Mouse (Mus musculus): ENCODE measurements around the gene Lgals1. TPM values are rescaled to one million over a fixed set of nuclear protein-coding genes. Genes with fewer than 3 reads are reported as not detected.
"Not testable (repeated sequence)": the region's sequence is repeated elsewhere in the genome, so short reads cannot be mapped to it uniquely, and the experiment has no call there.

Gene Lgals1
- polyA plus RNA-seq (2015; fragmentation: Nextera tagmentation; extraction: Ambion mirVana) = 105 and 169 TPM in 2 replicates

DNA sequence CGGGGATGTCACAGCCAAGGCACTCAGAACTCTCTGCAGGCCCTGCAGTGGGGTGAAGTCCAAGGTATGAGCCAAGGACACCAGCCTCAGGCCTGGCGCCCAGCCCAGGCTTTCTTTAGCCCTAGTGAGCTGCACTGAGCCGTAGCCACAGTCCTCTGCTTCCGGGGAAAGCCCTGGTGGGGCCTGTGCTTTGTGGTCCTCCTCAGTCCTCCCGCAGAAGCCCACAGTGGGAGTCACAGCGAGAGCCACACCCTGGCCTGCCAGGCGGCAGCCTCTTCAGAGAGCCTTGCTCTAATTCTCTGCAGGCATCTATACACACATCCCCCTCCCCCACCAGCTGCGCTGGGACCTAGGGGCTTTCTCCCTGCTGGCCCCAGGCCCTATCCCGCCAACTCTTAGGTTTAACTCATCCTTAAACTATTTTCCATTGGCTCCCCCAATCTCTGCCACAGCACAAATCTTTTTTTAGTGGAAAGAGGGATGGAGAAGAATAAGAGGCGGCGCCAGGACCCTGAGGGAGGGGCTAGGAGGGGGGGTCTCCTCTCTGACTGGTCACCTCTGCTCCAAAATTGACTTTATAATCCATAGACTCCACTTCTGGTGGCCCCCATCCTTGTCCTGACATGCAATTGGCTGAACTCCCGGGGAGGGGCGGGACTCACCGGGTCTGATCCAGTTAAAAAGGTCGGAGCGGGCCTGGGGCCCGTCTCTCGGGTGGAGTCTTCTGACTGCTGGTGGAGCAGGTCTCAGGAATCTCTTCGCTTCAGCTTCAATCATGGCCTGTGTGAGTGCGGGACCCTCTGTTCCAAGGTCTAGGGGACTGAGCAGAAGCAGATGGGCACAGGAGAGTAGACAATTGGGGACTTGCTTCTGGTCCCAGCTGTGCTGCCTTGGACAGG is at the start of gene Lgals1:
Gene Lgals1 (plus strand): TSS at position 705 of the 899 bp plus-strand sequence.
- Histone ChIP-seq H3K36me3 (ENCODE audit: control insufficient read depth, insufficient read depth, low read length) (no peaks in the 10 kb centered on the region), H3K9me3 (ENCODE audit: control insufficient read depth, low read length) (no peaks in the 10 kb centered on the region), H3K4me1 (ENCODE audit: control insufficient read depth, insufficient read depth, low read depth, low read length) (peaks cover 19% of the 10 kb centered on the region), H3K27ac (ENCODE audit: low read depth, low read length) (peak within 1 kb of the TSS; percentile 70), H3K4me3 (ENCODE audit: low read length) (peak within 1 kb of the TSS; percentile 38), H3K27me3 (replicated peaks; ENCODE audit: control insufficient read depth, insufficient read depth, low read length) (peaks cover 6% of the 10 kb centered on the region), H3K9ac (ENCODE audit: low read depth, low read length) (peak within 1 kb of the TSS; percentile 49), H3K4me2 (ENCODE audit: low read length) (peak within 1 kb of the TSS; percentile 69)
- 4% methylated on average over 20 of the region's 20 CpGs for WGBS
- peak; percentile 63 for ATAC-seq

DNA sequence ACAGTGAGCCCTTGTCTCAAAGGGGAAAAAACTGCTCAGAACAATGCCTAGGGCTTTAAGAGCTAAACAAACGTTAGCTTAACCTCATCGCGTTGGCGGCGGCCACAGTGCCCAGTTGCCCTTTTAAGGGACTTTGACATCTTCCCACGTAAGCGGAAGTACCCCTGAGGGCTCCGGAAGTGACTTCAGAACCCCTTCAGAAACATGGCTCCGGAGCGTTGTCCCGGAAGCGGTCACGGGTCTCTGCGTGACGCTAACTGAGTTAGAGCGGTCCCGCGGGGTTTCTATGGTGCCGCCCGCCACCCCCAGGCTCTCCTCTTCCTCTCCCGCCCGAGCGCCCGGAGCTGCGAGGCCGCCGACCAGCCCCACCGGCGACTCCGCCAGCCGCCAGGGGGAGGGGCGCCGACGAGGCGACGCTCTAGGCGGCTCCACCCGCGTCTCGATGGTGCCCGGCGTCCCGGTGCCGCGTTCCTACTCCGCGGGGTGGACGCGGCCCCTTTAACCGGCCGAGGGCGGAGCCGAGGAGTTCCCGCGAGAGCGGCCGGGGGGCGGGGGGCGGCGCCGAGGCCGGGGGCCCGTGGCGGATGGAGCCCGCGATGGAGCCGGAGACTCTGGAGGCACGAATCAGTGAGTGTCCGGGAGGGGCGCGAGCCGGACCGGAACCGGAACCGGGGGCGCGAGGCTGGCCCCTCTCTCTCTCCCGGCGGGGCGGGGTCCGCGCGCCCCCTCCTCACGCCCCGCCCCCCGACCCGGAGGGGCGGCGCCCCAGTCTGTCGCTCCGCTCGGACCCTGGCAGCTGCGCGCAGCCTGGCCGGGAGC is 49.3 kb upstream of the Lgals1 start, which contains the start of gene Gga1:
Gene Gga1 (plus strand): TSS at position 200 of the 819 bp plus-strand sequence.
- Histone ChIP-seq H3K9ac (ENCODE audit: low read depth, low read length) (peak within 1 kb of the TSS; percentile 75), H3K27me3 (replicated peaks; ENCODE audit: control insufficient read depth, insufficient read depth, low read length) (no peaks in the 10 kb centered on the region), H3K27ac (ENCODE audit: low read depth, low read length) (peak within 1 kb of the TSS; percentile 96), H3K4me3 (ENCODE audit: low read length) (peak within 1 kb of the TSS; percentile 62), H3K9me3 (ENCODE audit: control insufficient read depth, low read length) (no peaks in the 10 kb centered on the region), H3K36me3 (ENCODE audit: control insufficient read depth, insufficient read depth, low read length) (peaks cover 7% of the 10 kb centered on the region; the same call in 1 of the 2 replicates), H3K4me2 (ENCODE audit: low read length) (peak within 1 kb of the TSS; percentile 97), H3K4me1 (ENCODE audit: control insufficient read depth, insufficient read depth, low read depth, low read length) (peaks cover 21% of the 10 kb centered on the region)
- ATAC-seq = peak; percentile 92
- WGBS = under 1% methylated on average over 48 of the region's 95 CpGs

DNA sequence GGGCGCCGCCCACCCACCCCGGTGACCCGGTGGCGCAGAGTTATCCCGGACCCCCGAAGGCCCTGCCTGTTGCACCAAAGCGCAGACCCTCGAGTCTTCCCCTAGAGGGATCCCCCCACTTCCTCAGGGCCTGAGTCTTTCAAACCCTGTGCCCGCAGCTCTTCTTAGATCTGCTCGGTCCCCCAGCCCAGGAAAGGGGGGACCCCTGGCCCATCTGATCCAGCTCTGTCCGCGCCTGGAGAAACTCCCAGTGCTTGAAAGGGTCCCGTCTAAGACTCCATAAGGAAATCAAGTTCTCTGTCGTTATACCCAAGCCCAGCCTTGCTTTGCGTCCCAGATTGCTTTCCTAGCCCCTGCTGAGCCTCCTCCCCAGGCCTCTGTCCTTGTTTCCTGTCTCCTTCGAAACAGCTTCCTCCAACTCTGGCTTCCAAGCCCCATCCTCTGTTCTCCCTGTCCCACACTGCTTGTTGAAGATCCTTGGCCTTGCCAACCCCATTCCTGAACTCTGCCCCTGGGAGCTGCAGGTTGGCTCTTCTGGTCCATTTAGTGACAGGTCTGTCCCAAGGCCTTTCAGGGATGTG is 48.6 kb upstream of the Lgals1 start:
- peaks cover 8% of the 10 kb centered on the region for H3K36me3 ChIP-seq (ENCODE audit: control insufficient read depth, insufficient read depth, low read length)
- peaks cover 21% of the 10 kb centered on the region for H3K4me1 ChIP-seq (ENCODE audit: control insufficient read depth, insufficient read depth, low read depth, low read length)
- ATAC-seq = no peak; the same call in 1 of the 2 replicates
- no peaks in the 10 kb centered on the region for H3K9me3 ChIP-seq (ENCODE audit: control insufficient read depth, low read length)
- H3K9ac ChIP-seq (ENCODE audit: low read depth, low read length) = peak overlapping the region; percentile 75
- no peaks in the 10 kb centered on the region for H3K27me3 ChIP-seq (replicated peaks; ENCODE audit: control insufficient read depth, insufficient read depth, low read length)
- under 1% methylated on average over 16 of the region's 17 CpGs for WGBS
- H3K27ac ChIP-seq (ENCODE audit: low read depth, low read length) = peak overlapping the region; percentile 96
- peak overlapping the region; percentile 97 for H3K4me2 ChIP-seq (ENCODE audit: low read length)
- peak overlapping the region; percentile 62 for H3K4me3 ChIP-seq (ENCODE audit: low read length)

DNA sequence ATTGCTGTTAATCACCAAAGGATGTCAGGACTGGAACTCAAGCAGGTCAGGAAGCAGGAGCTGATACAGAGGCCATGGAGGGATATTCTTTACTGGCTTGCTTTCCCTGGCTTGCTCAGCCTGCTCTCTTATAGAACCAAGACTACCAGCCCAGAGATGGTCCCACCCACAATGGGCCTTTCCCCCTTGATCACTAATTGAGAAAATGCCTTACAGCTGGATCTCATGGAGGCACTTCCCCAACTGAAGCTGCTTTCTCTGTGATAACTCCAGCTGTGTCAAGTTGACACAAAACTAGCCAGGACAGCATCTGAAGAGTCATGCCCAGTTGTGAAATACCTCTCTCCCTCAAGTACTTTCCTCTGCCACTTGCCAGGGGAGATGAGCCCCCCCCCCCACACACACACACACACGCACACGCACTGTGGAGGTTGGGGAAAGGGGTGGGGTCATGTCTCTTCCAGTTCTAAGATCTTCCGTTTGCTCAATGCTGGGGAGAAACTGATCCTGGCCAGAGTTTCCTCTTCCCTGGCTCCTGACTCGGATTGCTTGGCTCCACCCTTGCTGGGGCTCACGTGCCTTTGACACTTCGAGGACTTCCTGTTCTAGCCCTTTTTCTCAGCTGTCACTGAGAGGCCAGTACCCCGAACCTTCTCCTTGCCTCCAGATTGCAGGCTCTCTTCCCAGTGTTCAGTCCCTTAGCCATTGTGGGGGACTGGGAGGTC is 47.6 kb upstream of the Lgals1 start:
- not testable (repeated sequence) for H3K27ac ChIP-seq (ENCODE audit: low read depth, low read length); H3K9ac ChIP-seq (ENCODE audit: low read depth, low read length); H3K27me3 ChIP-seq (replicated peaks; ENCODE audit: control insufficient read depth, insufficient read depth, low read length); H3K4me2 ChIP-seq (ENCODE audit: low read length); H3K4me3 ChIP-seq (ENCODE audit: low read length); H3K9me3 ChIP-seq (ENCODE audit: control insufficient read depth, low read length); ATAC-seq
- Histone ChIP-seq H3K4me1 (ENCODE audit: control insufficient read depth, insufficient read depth, low read depth, low read length) (peaks cover 21% of the 10 kb centered on the region), H3K36me3 (ENCODE audit: control insufficient read depth, insufficient read depth, low read length) (peaks cover 18% of the 10 kb centered on the region)
- 77% methylated on average over 7 of the region's 7 CpGs for WGBS

DNA sequence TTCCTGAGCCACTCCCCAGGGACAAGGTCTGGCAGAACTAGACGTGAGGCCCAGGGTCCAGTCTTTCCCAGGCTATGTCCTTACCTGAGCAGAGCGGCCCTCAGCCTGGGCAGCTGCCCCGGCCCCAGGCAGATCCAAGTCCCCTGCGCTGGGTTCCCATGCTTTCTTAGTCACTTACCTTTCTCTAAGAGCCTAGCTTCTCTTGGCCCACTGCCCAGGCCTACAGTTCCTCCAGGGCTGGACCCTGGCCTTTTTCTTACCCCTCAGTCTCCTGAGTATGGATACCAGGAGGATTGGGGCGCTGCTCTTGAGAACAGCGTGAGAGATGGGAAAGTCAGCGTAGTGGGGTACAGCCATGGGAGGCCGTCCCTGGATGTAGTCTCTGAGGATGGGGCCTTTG is 46.1 kb upstream of the Lgals1 start:
- H3K4me1 ChIP-seq (ENCODE audit: control insufficient read depth, insufficient read depth, low read depth, low read length) = peaks cover 19% of the 10 kb centered on the region
- H3K9ac ChIP-seq (ENCODE audit: low read depth, low read length) = peak overlapping the region; percentile 22; the same call in 1 of the 2 replicates
- H3K4me3 ChIP-seq (ENCODE audit: low read length) = no peak overlapping the region
- H3K27ac ChIP-seq (ENCODE audit: low read depth, low read length) = no peak overlapping the region
- no peaks in the 10 kb centered on the region for H3K9me3 ChIP-seq (ENCODE audit: control insufficient read depth, low read length)
- WGBS = 93% methylated on average over 8 of the region's 8 CpGs
- no peak for ATAC-seq
- no peak overlapping the region for H3K4me2 ChIP-seq (ENCODE audit: low read length)
- peaks cover 28% of the 10 kb centered on the region for H3K36me3 ChIP-seq (ENCODE audit: control insufficient read depth, insufficient read depth, low read length)
- no peaks in the 10 kb centered on the region for H3K27me3 ChIP-seq (replicated peaks; ENCODE audit: control insufficient read depth, insufficient read depth, low read length)

DNA sequence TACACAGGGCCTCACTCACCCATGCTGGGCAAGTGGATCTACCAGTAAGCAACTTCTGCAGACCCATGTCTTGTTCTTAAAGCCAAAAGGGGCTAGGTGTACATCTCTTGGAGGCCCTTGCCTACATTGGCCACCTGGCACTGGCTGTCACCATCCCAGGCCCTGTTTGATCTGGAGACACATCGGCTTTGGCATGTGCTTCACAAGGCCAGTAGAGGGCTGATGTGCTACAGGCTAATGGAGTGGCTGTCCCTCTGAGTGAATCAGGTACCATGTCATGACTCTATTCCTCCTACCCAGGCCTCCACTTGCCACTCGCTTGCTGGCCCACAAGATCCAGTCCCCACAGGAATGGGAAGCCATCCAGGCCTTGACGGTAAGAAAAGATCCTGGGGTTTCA is 44.7 kb upstream of the Lgals1 start:
- no peaks in the 10 kb centered on the region for H3K9me3 ChIP-seq (ENCODE audit: control insufficient read depth, low read length)
- 85% methylated on average over 3 of the region's 3 CpGs for WGBS
- no peak overlapping the region for H3K9ac ChIP-seq (ENCODE audit: low read depth, low read length)
- no peak for ATAC-seq
- no peaks in the 10 kb centered on the region for H3K27me3 ChIP-seq (replicated peaks; ENCODE audit: control insufficient read depth, insufficient read depth, low read length)
- H3K4me2 ChIP-seq (ENCODE audit: low read length) = no peak overlapping the region
- no peak overlapping the region for H3K4me3 ChIP-seq (ENCODE audit: low read length)
- H3K36me3 ChIP-seq (ENCODE audit: control insufficient read depth, insufficient read depth, low read length) = peaks cover 33% of the 10 kb centered on the region
- H3K27ac ChIP-seq (ENCODE audit: low read depth, low read length) = no peak overlapping the region
- H3K4me1 ChIP-seq (ENCODE audit: control insufficient read depth, insufficient read depth, low read depth, low read length) = peaks cover 14% of the 10 kb centered on the region

DNA sequence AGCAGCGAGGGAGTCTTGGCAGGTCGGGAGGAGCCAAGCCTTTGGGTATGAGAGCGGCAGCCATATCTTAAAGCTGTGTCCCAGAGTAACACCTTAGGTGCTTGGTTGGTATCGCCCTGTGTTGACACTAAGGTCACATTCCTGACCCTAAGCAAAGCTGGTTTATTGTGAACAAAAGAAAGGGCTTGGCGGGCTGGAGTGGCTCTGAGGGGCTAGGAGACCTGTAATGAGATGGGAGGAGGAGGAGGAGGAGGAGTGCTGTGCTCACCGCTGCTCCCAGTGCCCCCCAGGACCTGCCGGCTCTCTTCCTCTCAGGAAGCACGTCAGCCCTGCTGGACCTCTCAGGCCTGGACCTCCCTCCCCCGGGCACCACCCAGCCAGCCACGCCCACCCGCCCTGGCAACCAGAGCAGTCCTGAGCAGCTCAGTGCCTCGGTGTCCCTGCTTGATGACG is 37.1 kb upstream of the Lgals1 start:
- WGBS = 35% methylated on average over 13 of the region's 13 CpGs
- Histone ChIP-seq H3K4me2 (ENCODE audit: low read length) (no peak overlapping the region), H3K9me3 (ENCODE audit: control insufficient read depth, low read length) (no peaks in the 10 kb centered on the region), H3K27ac (ENCODE audit: low read depth, low read length) (no peak overlapping the region), H3K4me1 (ENCODE audit: control insufficient read depth, insufficient read depth, low read depth, low read length) (no peaks in the 10 kb centered on the region), H3K36me3 (ENCODE audit: control insufficient read depth, insufficient read depth, low read length) (peaks cover 35% of the 10 kb centered on the region), H3K9ac (ENCODE audit: low read depth, low read length) (no peak overlapping the region), H3K4me3 (ENCODE audit: low read length) (no peak overlapping the region), H3K27me3 (replicated peaks; ENCODE audit: control insufficient read depth, insufficient read depth, low read length) (no peaks in the 10 kb centered on the region)
- ATAC-seq = no peak

DNA sequence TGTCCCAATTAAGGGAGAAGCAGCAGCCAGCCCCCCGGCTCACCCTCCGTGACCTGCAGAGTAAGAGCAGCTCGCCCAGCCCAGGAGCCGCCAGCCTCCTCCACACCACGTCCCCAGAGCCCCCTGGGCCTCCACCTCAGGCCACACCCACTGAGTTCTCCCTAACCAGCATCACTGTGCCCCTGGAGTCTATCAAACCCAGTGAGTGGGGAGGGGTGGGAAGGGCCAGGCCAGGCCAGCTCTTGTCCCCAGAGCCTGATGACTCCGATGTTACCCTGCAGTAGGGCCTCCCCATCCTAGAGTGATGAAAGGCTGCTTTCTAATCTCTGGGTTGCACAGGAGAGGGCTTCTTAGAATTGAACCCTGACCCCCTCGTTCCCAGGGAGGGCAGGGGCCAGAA is 34.1 kb upstream of the Lgals1 start:
- Histone ChIP-seq H3K4me3 (ENCODE audit: low read length) (no peak overlapping the region), H3K9me3 (ENCODE audit: control insufficient read depth, low read length) (no peaks in the 10 kb centered on the region), H3K4me2 (ENCODE audit: low read length) (no peak overlapping the region), H3K27ac (ENCODE audit: low read depth, low read length) (no peak overlapping the region), H3K27me3 (replicated peaks; ENCODE audit: control insufficient read depth, insufficient read depth, low read length) (no peaks in the 10 kb centered on the region), H3K9ac (ENCODE audit: low read depth, low read length) (no peak overlapping the region), H3K36me3 (ENCODE audit: control insufficient read depth, insufficient read depth, low read length) (peaks cover 20% of the 10 kb centered on the region), H3K4me1 (ENCODE audit: control insufficient read depth, insufficient read depth, low read depth, low read length) (no peaks in the 10 kb centered on the region)
- ATAC-seq = no peak
- WGBS = 69% methylated on average over 7 of the region's 7 CpGs
